Mouse (Mus musculus) lung, adult 10 weeks (tissue): ENCODE results near the gene Lcn6. TPM values are rescaled to one million over a fixed set of nuclear protein-coding genes. Genes with fewer than 3 reads are reported as not detected.

Source experiments
- polyA plus RNA-seq: library from polyadenylated mRNA; stranded (reverse); fragments of 350-450 nt; fragmentation: Illumina TruSeq; extraction: RNeasy Lipid Tissue Mini Kit (QIAGEN cat#74804); gene quantifications from one replicate; pipeline ENCODE4 v1.2.3, GENCODE M21; 2014; ENCODE audit warnings: low read depth, low replicate concordance; ENCODE audit not compliant: insufficient read depth

The Lcn6 gene
- not detected for polyA plus RNA-seq

GRCm38 (mm10) chr2:25676486-25676885, at the start of gene Lcn6:
Gene Lcn6, plus strand, starts transcription at chr2:25676786.

GRCm38 (mm10) chr2:25627811-25628210, 48.8 kb upstream of the Lcn6 start, which contains the start of gene Fcna:
Gene Fcna, minus strand, starts transcription at chr2:25628030.

GRCm38 (mm10) chr2:25652902-25653301, 23.7 kb upstream of the Lcn6 start, which contains the start of gene Lcn8:
Gene Lcn8, plus strand, starts transcription at chr2:25653120.

GRCm38 (mm10) chr2:25657652-25658051, 18.9 kb upstream of the Lcn6 start, which contains the start of gene Lcn5:
Gene Lcn5, plus strand, starts transcription at chr2:25657952.

GRCm38 (mm10) chr2:25682426-25682825, 5.8 kb downstream of the Lcn6 start, which contains the start of gene Lcn10:
Gene Lcn10, plus strand, starts transcription at chr2:25682726.

GRCm38 (mm10) chr2:25699743-25700142, 23.2 kb downstream of the Lcn6 start, which contains the start of gene Obp2a:
Gene Obp2a, plus strand, starts transcription at chr2:25700043.

GRCm38 (mm10) chr2:25706643-25707481, 30.3 kb downstream of the Lcn6 start, which contains the start of gene Bmyc:
Gene Bmyc, plus strand, starts transcription at chr2:25706739.

Other genes with a start within 250 kb of the Lcn6 start
- gene Abca2, start 248.1 kb upstream of the Lcn6 start, polyA plus RNA-seq = 9.0 TPM
- 364 TPM for gene Clic3, start 219.9 kb upstream of the Lcn6 start, polyA plus RNA-seq
- gene Paxx, start 215.7 kb upstream of the Lcn6 start, polyA plus RNA-seq = 44.5 TPM
- gene Ptgds, start 206.7 kb upstream of the Lcn6 start, polyA plus RNA-seq = 1.6 TPM
- gene Lcn12, start 182.9 kb upstream of the Lcn6 start, polyA plus RNA-seq = not detected
- gene Fbxw5, start 176.0 kb upstream of the Lcn6 start, polyA plus RNA-seq = 27.0 TPM
- gene C8g, start 175.1 kb upstream of the Lcn6 start, polyA plus RNA-seq = 0.92 TPM
- 19.5 TPM for gene Traf2, start 129.8 kb upstream of the Lcn6 start, polyA plus RNA-seq
- 272 TPM for gene Edf1, start 118.9 kb upstream of the Lcn6 start, polyA plus RNA-seq
- 0.44 TPM for gene Mamdc4, start 101.9 kb upstream of the Lcn6 start, polyA plus RNA-seq
- 64.0 TPM for gene Phpt1, start 101.6 kb upstream of the Lcn6 start, polyA plus RNA-seq
- gene Ajm1, start 95.0 kb upstream of the Lcn6 start, polyA plus RNA-seq = not detected
- 25.9 TPM for gene Rabl6, start 68.3 kb upstream of the Lcn6 start, polyA plus RNA-seq
- not detected for gene Ccdc183, start 59.1 kb upstream of the Lcn6 start, polyA plus RNA-seq
- gene Tmem141, start 54.8 kb upstream of the Lcn6 start, polyA plus RNA-seq = 21.1 TPM
- gene Fcna, start 48.8 kb upstream of the Lcn6 start, polyA plus RNA-seq = 23.9 TPM
- not detected for gene Lcn8, start 23.7 kb upstream of the Lcn6 start, polyA plus RNA-seq
- gene Lcn5, start 18.8 kb upstream of the Lcn6 start, polyA plus RNA-seq = not detected
- not detected for gene Lcn10, start 5.9 kb downstream of the Lcn6 start, polyA plus RNA-seq
- gene Obp2a, start 23.3 kb downstream of the Lcn6 start, polyA plus RNA-seq = not detected
- 21.5 TPM for gene Bmyc, start 30.0 kb downstream of the Lcn6 start, polyA plus RNA-seq
- not detected for gene Obp2b, start 60.2 kb downstream of the Lcn6 start, polyA plus RNA-seq
- not detected for gene Lcn3, start 88.8 kb downstream of the Lcn6 start, polyA plus RNA-seq
- gene Lcn11, start 100.2 kb downstream of the Lcn6 start, polyA plus RNA-seq = not detected
- gene Gm13539, start 105.5 kb downstream of the Lcn6 start, polyA plus RNA-seq = not detected
- not detected for gene Glt6d1, start 139.1 kb downstream of the Lcn6 start, polyA plus RNA-seq
- not detected for gene Lcn9, start 146.4 kb downstream of the Lcn6 start, polyA plus RNA-seq
- not detected for gene Sohlh1, start 170.5 kb downstream of the Lcn6 start, polyA plus RNA-seq
- gene Kcnt1, start 186.9 kb downstream of the Lcn6 start, polyA plus RNA-seq = not detected